Mouse (Mus musculus): ENCODE measurements at regions not wholly inside any gene's neighbourhood (a gene's known extent, or its start where the extent isn't known, plus 50 kb on each side); places are given as distances from the start of the nearest gene placed in this dataset.

- TF ChIP-seq TAL1 (IDR thresholded peaks at IDR 0.05; ENCODE audit: low read length) (no peak), EP300 (IDR thresholded peaks at IDR 0.05; ENCODE audit: low read depth in 1 of 2, low read length in 2 of 2) (no peak), MYC (IDR thresholded peaks at IDR 0.05; ENCODE audit: low read depth, low read length) (no peak), E2F4 (IDR thresholded peaks at IDR 0.05; ENCODE audit: borderline replicate concordance, low read depth, low read length) (no peak), ZNF384 (IDR thresholded peaks at IDR 0.05; ENCODE audit: low read depth, low read length) (no peak), CTCF (IDR thresholded peaks at IDR 0.05 in 2 of 3, conservative IDR thresholded peaks at IDR 0.05 in 1 of 3; ENCODE audit: control insufficient read depth in 1 of 3, insufficient read depth in 1 of 3, low read depth in 2 of 3, low read length in 3 of 3, poor library complexity in 1 of 3, severe bottlenecking in 1 of 3) (no peak), CHD2 (IDR thresholded peaks at IDR 0.05; ENCODE audit: low read length) (no peak), BHLHE40 (IDR thresholded peaks at IDR 0.05; ENCODE audit: borderline replicate concordance, low read depth, low read length) (no peak), USF1 (IDR thresholded peaks at IDR 0.05; ENCODE audit: low read depth, low read length) (no peak), JUND (IDR thresholded peaks at IDR 0.05; ENCODE audit: low read depth, low read length) (no peak), GATA1 (IDR thresholded peaks at IDR 0.05; ENCODE audit: low read depth, low read length) (no peak), NRF1 (IDR thresholded peaks at IDR 0.05; ENCODE audit: insufficient read depth, low read depth, low read length, poor library complexity, severe bottlenecking) (no peak), USF2 (IDR thresholded peaks at IDR 0.05; ENCODE audit: borderline replicate concordance in 1 of 2, insufficient read depth in 1 of 2, low read depth in 1 of 2, low read length in 2 of 2) (no peak), ETS1 (IDR thresholded peaks at IDR 0.05; ENCODE audit: low read depth, low read length) (no peak)
Observed at GRCm38 (mm10) chr5:147781215-147781614, 55.4 kb upstream of the Flt1 start.

Measured in MEL (cell line).